Mouse (Mus musculus): ENCODE data around the gene Foxk1. TPM values are rescaled to one million over a fixed set of nuclear protein-coding genes. Genes with fewer than 3 reads are reported as not detected.

Foxk1 gene
- polyA plus RNA-seq, 1 experiment: 0.77 TPM

- peaks cover 8% of the 10 kb centered on the region for H3K4me1 ChIP-seq (ENCODE audit: control insufficient read depth)
- TF ChIP-seq TAL1 (IDR thresholded peaks at IDR 0.05; ENCODE audit: low read length): no peak
- H3K36me3 ChIP-seq (ENCODE audit: control insufficient read depth): peaks cover 61% of the 10 kb centered on the region
- no peaks in the 10 kb centered on the region for H3K27me3 ChIP-seq (ENCODE audit: control insufficient read depth)
- no peaks in the 10 kb centered on the region for H3K9me3 ChIP-seq (ENCODE audit: control insufficient read depth, low read length)
- no peak overlapping the region for H3K4me3 ChIP-seq (replicated peaks)
Measured at GRCm38 (mm10) chr5:142469796-142470195, 68.5 kb downstream of the Foxk1 start.

GRCm38 (mm10) chr5:142473696-142474095 is 72.4 kb downstream of the Foxk1 start:
- Histone ChIP-seq H3K36me3 (ENCODE audit: control insufficient read depth) (peaks cover 65% of the 10 kb centered on the region), H3K27me3 (ENCODE audit: control insufficient read depth) (no peaks in the 10 kb centered on the region), H3K9me3 (ENCODE audit: control insufficient read depth, low read length) (no peaks in the 10 kb centered on the region), H3K4me3 (replicated peaks) (no peak overlapping the region), H3K4me1 (ENCODE audit: control insufficient read depth) (no peaks in the 10 kb centered on the region)
- no peak for TF ChIP-seq TAL1 (IDR thresholded peaks at IDR 0.05; ENCODE audit: low read length)

GRCm38 (mm10) chr5:142475669-142476068 is 74.4 kb downstream of the Foxk1 start:
- Histone ChIP-seq H3K4me3 (replicated peaks) (no peak overlapping the region), H3K9me3 (ENCODE audit: control insufficient read depth, low read length) (no peaks in the 10 kb centered on the region), H3K4me1 (ENCODE audit: control insufficient read depth) (no peaks in the 10 kb centered on the region), H3K36me3 (ENCODE audit: control insufficient read depth) (peaks cover 50% of the 10 kb centered on the region), H3K27me3 (ENCODE audit: control insufficient read depth) (no peaks in the 10 kb centered on the region)
- TF ChIP-seq TAL1 (IDR thresholded peaks at IDR 0.05; ENCODE audit: low read length) (no peak), GATA1 (IDR thresholded peaks at IDR 0.05; ENCODE audit: low read length) (no peak)

GRCm38 (mm10) chr5:142477346-142477745 is 76.0 kb downstream of the Foxk1 start:
- TF ChIP-seq TAL1 (IDR thresholded peaks at IDR 0.05; ENCODE audit: low read length) (no peak), GATA1 (IDR thresholded peaks at IDR 0.05; ENCODE audit: low read length) (no peak)
- H3K9me3 ChIP-seq (ENCODE audit: control insufficient read depth, low read length): no peaks in the 10 kb centered on the region
- H3K4me1 ChIP-seq (ENCODE audit: control insufficient read depth): no peaks in the 10 kb centered on the region
- no peaks in the 10 kb centered on the region for H3K27me3 ChIP-seq (ENCODE audit: control insufficient read depth)
- no peak overlapping the region for H3K4me3 ChIP-seq (replicated peaks)
- peaks cover 41% of the 10 kb centered on the region for H3K36me3 ChIP-seq (ENCODE audit: control insufficient read depth)

- Histone ChIP-seq H3K36me3 (ENCODE audit: control insufficient read depth) (peaks cover 37% of the 10 kb centered on the region), H3K27me3 (ENCODE audit: control insufficient read depth) (no peaks in the 10 kb centered on the region), H3K4me1 (ENCODE audit: control insufficient read depth) (no peaks in the 10 kb centered on the region), H3K9me3 (ENCODE audit: control insufficient read depth, low read length) (no peaks in the 10 kb centered on the region), H3K4me3 (replicated peaks) (no peak overlapping the region)
- TF ChIP-seq TAL1 (IDR thresholded peaks at IDR 0.05; ENCODE audit: low read length) (no peak), GATA1 (IDR thresholded peaks at IDR 0.05; ENCODE audit: low read length) (no peak)
Measured at GRCm38 (mm10) chr5:142477866-142478615, 76.7 kb downstream of the Foxk1 start.

- Histone ChIP-seq H3K4me1 (ENCODE audit: control insufficient read depth) (no peaks in the 10 kb centered on the region), H3K27me3 (ENCODE audit: control insufficient read depth) (no peaks in the 10 kb centered on the region), H3K9me3 (ENCODE audit: control insufficient read depth, low read length) (no peaks in the 10 kb centered on the region), H3K36me3 (ENCODE audit: control insufficient read depth) (peaks cover 33% of the 10 kb centered on the region), H3K4me3 (replicated peaks) (no peak overlapping the region)
- TF ChIP-seq TAL1 (IDR thresholded peaks at IDR 0.05; ENCODE audit: low read length) (no peak), GATA1 (IDR thresholded peaks at IDR 0.05; ENCODE audit: low read length) (no peak)
Measured at GRCm38 (mm10) chr5:142478829-142479435, 77.6 kb downstream of the Foxk1 start.

- Histone ChIP-seq H3K36me3 (ENCODE audit: control insufficient read depth) (peaks cover 4% of the 10 kb centered on the region), H3K4me3 (replicated peaks) (no peak overlapping the region), H3K27me3 (ENCODE audit: control insufficient read depth) (no peaks in the 10 kb centered on the region), H3K9me3 (ENCODE audit: control insufficient read depth, low read length) (no peaks in the 10 kb centered on the region), H3K4me1 (ENCODE audit: control insufficient read depth) (no peaks in the 10 kb centered on the region)
- TF ChIP-seq GATA1 (IDR thresholded peaks at IDR 0.05; ENCODE audit: low read length) (no peak), TAL1 (IDR thresholded peaks at IDR 0.05; ENCODE audit: low read length) (no peak)
Measured at GRCm38 (mm10) chr5:142482512-142482911, 81.2 kb downstream of the Foxk1 start.

- Histone ChIP-seq H3K9me3 (ENCODE audit: control insufficient read depth, low read length) (no peaks in the 10 kb centered on the region), H3K4me3 (replicated peaks) (no peak overlapping the region), H3K36me3 (ENCODE audit: control insufficient read depth) (no peaks in the 10 kb centered on the region), H3K27me3 (ENCODE audit: control insufficient read depth) (no peaks in the 10 kb centered on the region), H3K4me1 (ENCODE audit: control insufficient read depth) (no peaks in the 10 kb centered on the region)
- no peak for TF ChIP-seq GATA1 (IDR thresholded peaks at IDR 0.05; ENCODE audit: low read length)
- TF ChIP-seq TAL1 (IDR thresholded peaks at IDR 0.05; ENCODE audit: low read length): no peak
Measured at GRCm38 (mm10) chr5:142483581-142483980, 82.3 kb downstream of the Foxk1 start.

GRCm38 (mm10) chr5:142486654-142487053 is 85.4 kb downstream of the Foxk1 start:
- H3K9me3 ChIP-seq (ENCODE audit: control insufficient read depth, low read length): no peaks in the 10 kb centered on the region
- TF ChIP-seq TAL1 (IDR thresholded peaks at IDR 0.05; ENCODE audit: low read length) (no peak), GATA1 (IDR thresholded peaks at IDR 0.05; ENCODE audit: low read length) (no peak)
- H3K27me3 ChIP-seq (ENCODE audit: control insufficient read depth): no peaks in the 10 kb centered on the region; the same call in 1 of the 2 replicates
- no peaks in the 10 kb centered on the region for H3K4me1 ChIP-seq (ENCODE audit: control insufficient read depth)
- no peaks in the 10 kb centered on the region for H3K36me3 ChIP-seq (ENCODE audit: control insufficient read depth)
- no peak overlapping the region for H3K4me3 ChIP-seq (replicated peaks)

Data from erythroblast, embryonic 14.5 days (primary cell).